Mouse (Mus musculus): Measurements from ENCODE around the gene Rtkn2. TPM values are rescaled to one million over a fixed set of nuclear protein-coding genes. Genes with fewer than 3 reads are reported as not detected.
A peak's percentile ranks its signal among the peaks of the same experiment; 100 is the strongest.

Gene Rtkn2
- polyA plus RNA-seq (2012; rRNA removed), result 1.5 and 1.8 TPM in 2 replicates

- peak; percentile 72 to 89 for DNase-seq (ENCODE audit: extremely low spot score in 1 of 2, low spot score in 1 of 2)
Observed at GRCm38 (mm10) chr10:67979401-67980157, at the start of gene Rtkn2. Gene Rtkn2, plus strand, starts transcription at chr10:67979570.

- DNase-seq (ENCODE audit: extremely low spot score in 1 of 2, low spot score in 1 of 2), result no peak
Observed at GRCm38 (mm10) chr10:67931328-67931727, 48.0 kb upstream of the Rtkn2 start.

GRCm38 (mm10) chr10:67932780-67933179 is 46.6 kb upstream of the Rtkn2 start:
- DNase-seq (ENCODE audit: extremely low spot score in 1 of 2, low spot score in 1 of 2), result peak in 1 of 2 experiments; percentile 38

- DNase-seq (ENCODE audit: extremely low spot score in 1 of 2, low spot score in 1 of 2), result no peak
Observed at GRCm38 (mm10) chr10:67936944-67937343, 42.4 kb upstream of the Rtkn2 start.

DNA sequence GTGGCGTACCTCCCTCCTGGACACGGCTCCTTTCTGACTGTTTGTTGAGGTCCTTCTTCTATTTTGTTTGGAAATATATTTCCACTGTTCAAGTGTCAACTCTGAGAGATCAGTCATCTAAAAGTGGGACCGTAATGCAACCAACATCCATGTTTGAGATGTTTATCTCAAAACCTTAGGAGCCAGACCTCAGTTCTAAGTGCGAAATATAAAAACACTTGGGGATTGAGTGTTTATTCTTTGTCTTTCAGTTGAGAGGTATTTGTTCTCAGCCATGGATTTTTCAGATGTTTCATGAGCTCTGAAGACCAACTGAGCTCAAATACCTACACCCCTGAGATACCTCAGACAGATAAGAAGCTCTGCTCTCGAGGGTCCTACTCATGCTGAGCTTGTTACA is 41.6 kb upstream of the Rtkn2 start:
- no peak for DNase-seq (ENCODE audit: extremely low spot score in 1 of 2, low spot score in 1 of 2)

GRCm38 (mm10) chr10:67939546-67939945 is 39.8 kb upstream of the Rtkn2 start:
- no peak for DNase-seq (ENCODE audit: extremely low spot score in 1 of 2, low spot score in 1 of 2)

- no peak for DNase-seq (ENCODE audit: extremely low spot score in 1 of 2, low spot score in 1 of 2)
Observed at GRCm38 (mm10) chr10:67943513-67943912, 35.9 kb upstream of the Rtkn2 start.

GRCm38 (mm10) chr10:67950059-67950748 is 29.2 kb upstream of the Rtkn2 start:
- no peak for DNase-seq (ENCODE audit: extremely low spot score in 1 of 2, low spot score in 1 of 2)

DNA sequence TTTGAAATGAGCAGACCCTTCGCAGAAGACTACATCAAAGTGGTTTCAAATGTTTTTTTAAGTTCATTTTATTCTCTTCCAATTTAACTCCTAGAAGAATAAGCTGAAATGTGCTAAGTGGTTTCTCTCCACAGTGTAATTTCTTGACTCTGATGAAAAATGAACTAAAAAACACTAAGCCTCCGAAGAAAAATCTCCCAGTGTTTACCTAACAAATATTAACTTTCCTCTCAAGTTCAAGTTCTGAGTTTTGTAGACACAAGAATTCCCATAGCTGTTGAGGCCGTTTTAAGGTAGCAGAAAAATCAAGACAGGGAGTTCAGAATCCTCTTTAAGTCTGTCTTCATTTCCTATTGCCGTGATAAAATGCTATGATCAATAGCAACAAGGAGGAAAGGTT is 27.7 kb upstream of the Rtkn2 start:
- DNase-seq (ENCODE audit: extremely low spot score in 1 of 2, low spot score in 1 of 2), result no peak

DNA sequence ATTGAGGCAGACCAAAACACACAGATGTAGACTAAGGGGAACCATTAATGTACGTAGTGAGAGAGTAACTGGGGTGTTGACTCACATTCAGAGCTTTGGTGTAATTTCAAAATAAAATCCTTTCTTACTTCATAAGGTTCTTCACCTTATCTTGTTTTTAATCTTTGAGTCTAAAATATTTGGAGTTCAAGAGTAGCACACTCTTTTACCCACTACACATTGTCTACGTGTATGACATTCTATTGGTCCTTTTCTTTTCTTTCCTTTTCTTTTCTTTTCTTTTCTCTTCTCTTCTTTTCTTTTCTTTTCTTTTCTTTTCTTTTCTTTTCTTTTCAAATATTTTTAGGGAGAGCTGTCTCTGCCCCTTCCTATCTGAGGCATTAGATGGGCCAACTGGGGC is 23.4 kb upstream of the Rtkn2 start:
- DNase-seq (ENCODE audit: extremely low spot score in 1 of 2, low spot score in 1 of 2), result no peak

- no peak for DNase-seq (ENCODE audit: extremely low spot score in 1 of 2, low spot score in 1 of 2)
Observed at GRCm38 (mm10) chr10:67959982-67960381, 19.4 kb upstream of the Rtkn2 start.

- no peak for DNase-seq (ENCODE audit: extremely low spot score in 1 of 2, low spot score in 1 of 2)
Observed at GRCm38 (mm10) chr10:67962496-67962895, 16.9 kb upstream of the Rtkn2 start.

- no peak for DNase-seq (ENCODE audit: extremely low spot score in 1 of 2, low spot score in 1 of 2)
Observed at GRCm38 (mm10) chr10:67964060-67964459, 15.3 kb upstream of the Rtkn2 start.

- DNase-seq (ENCODE audit: extremely low spot score in 1 of 2, low spot score in 1 of 2), result no peak
Observed at GRCm38 (mm10) chr10:67965251-67965986, 14.0 kb upstream of the Rtkn2 start.

DNA sequence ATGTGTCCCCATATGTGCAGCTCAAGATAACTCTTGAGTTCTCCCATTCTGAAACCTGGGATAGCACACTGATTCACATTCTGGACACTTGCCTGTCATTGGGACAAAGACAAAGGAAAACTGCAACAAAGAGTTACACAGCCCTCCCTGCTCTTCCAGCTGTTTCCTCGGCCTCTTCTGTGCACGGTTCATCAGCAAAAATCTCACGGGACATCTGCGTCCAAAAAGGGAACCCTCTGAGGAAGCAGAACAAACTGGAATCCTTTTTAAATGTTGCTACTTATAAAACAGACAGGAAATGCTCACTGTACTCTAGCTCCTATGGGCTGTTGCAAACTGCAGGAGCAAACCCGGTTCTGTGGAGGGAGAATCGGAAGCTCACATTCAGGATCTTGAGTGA is 13.3 kb upstream of the Rtkn2 start:
- no peak for DNase-seq (ENCODE audit: extremely low spot score in 1 of 2, low spot score in 1 of 2)

GRCm38 (mm10) chr10:67966983-67967382 is 12.4 kb upstream of the Rtkn2 start:
- DNase-seq (ENCODE audit: extremely low spot score in 1 of 2, low spot score in 1 of 2), result no peak

- no peak for DNase-seq (ENCODE audit: extremely low spot score in 1 of 2, low spot score in 1 of 2)
Observed at GRCm38 (mm10) chr10:67971166-67971796, 8.1 kb upstream of the Rtkn2 start.

GRCm38 (mm10) chr10:67977271-67977670 is 2.1 kb upstream of the Rtkn2 start:
- DNase-seq (ENCODE audit: extremely low spot score in 1 of 2, low spot score in 1 of 2), result no peak

DNA sequence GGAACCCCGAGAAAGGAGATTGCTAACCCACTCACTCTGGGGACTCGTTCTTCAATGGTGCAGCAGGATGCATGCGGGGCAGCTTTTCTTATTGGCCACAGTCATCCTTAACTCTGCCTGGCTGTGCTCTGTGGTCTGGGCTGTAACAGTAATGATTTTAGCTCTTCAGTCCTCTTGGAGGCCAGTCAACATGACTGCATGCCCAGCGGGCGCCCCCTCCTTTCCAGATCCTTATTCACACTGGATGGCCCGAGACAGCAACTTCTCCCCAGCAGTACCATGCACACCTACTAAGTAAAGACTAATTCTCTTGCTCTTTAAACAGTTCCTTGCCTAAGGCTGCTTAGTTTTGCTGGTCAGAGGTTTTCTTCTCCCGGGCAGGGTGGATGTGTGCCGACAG is 4.4 kb downstream of the Rtkn2 start:
- DNase-seq (ENCODE audit: extremely low spot score in 1 of 2, low spot score in 1 of 2), result no peak

DNA sequence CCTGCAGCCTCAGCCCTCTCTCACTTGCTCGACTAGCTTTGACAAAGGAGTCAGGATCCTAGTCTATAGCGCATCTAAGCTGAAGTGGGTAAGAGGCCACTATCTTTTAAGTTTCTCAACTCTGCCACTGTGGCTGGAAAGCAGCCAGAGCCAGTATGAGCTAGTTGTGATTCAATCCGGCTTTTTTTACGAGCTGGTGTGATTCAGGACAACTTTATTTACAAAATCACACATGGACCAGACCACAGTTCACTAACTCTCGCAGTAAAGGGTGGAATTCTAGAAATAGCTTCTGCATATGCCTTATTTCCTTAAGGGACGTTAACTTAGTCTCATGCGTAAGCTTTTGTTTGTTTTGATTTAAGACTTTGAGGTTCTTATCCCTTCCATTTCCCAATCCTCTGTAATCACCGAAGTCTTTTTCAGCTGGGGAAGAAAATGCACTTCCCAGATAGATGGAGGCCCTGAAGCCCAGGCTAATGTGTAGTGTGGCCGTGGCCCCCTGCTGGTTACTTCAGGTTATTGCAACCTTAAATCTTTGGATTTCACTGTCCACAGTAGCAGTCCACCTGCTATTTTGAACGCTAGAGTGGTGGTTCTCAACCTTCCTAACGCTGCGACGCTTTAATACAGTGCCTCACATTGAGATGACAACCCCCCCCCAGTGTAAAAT is 5.0 kb downstream of the Rtkn2 start:
- DNase-seq (ENCODE audit: extremely low spot score in 1 of 2, low spot score in 1 of 2), result peak in 1 of 2 experiments; percentile 84
